Mouse (Mus musculus) retina, postnatal 7 days (tissue): ENCODE results near the gene Acsm3.
"Not testable (repeated sequence)": the region's sequence is repeated elsewhere in the genome, so short reads cannot be mapped to it uniquely, and the experiment has no call there.

Experiments used
- DNase-seq: peaks from one replicate; pipeline ENCODE4 v3.0.0-alpha.2; 2012; ENCODE audit warnings: low read depth, low spot score

Acsm3 gene

DNA sequence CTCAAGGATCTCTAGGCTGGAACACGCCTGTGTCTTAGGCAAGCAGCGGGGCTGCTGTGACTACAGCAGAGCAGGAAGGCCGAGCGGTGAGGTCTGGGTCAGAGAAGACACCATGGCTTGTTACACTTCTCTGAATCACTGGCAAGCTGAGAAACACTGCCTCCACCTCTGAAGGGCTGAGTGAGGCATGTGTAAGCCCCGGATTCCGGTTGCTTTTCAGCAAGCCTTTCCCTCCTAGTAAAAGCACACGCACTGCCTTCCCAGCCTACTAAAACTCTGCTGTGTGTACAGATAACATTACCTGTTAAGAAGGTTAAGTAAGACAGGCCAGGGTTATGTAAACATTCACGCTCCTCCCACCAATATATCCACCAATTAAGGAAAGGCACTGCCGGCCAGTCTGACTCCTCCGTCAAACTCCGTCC is at the start of gene Acsm3:
Gene Acsm3 (plus strand): TSS at position 397 of the 425 bp plus-strand sequence.
- no peak for DNase-seq

GRCm38 (mm10) chr7:119714111-119714510 is 46.6 kb upstream of the Acsm3 start:
- DNase-seq, result no peak

- peak; percentile 88 for DNase-seq
Observed at GRCm38 (mm10) chr7:119720253-119720946, 40.3 kb upstream of the Acsm3 start, which contains the start of gene Thumpd1. Thumpd1 (minus strand) TSS chr7:119720798.

- no peak for DNase-seq
Observed at GRCm38 (mm10) chr7:119720947-119721310, 39.8 kb upstream of the Acsm3 start.

- DNase-seq, result no peak
Observed at GRCm38 (mm10) chr7:119727621-119728020, 33.1 kb upstream of the Acsm3 start.

- DNase-seq, result not testable (repeated sequence)
Observed at GRCm38 (mm10) chr7:119731262-119731661, 29.5 kb upstream of the Acsm3 start.

DNA sequence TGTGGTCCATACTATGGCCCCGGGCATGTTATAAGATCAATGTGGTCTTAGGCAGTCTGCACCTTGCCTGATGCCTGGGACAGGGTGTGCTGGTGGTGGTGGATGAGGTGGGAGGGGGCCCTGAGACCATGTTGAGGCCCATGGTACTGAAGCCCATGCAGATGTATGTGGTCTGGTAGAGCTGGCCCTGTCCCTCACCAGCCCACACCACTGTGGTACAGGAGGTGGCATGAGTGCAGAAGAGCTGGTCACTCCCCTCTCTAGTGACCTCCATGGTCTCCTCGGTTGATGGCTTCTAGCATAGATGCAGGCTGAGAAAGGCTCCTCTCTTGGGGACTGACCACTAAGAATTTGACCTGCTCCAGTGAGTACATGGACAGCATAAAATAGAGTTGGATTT is 21.8 kb upstream of the Acsm3 start:
- no peak for DNase-seq

- DNase-seq, result not testable (repeated sequence)
Observed at GRCm38 (mm10) chr7:119739798-119740468, 20.8 kb upstream of the Acsm3 start.

DNA sequence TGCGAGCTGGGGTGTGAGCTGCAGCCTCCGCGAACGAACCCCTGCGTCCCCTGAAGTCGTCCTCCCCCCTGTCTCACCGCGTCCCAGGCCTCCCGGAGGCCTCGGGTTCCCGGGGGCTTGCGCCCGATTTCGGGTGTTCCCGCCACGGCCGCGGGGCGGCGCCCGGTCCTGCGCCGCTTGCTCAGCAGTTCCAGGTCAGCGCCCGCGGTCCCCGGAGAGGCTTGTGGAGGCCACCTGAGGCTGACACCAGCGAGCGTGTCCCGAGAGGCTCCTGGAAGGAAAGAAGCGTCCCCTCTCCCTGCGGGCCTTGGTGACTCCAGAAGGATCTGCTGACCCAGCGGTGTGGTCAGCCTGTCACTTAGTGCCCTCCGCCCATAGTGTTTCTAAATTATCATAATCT is 16.4 kb upstream of the Acsm3 start:
- DNase-seq, result peak; percentile 6

DNA sequence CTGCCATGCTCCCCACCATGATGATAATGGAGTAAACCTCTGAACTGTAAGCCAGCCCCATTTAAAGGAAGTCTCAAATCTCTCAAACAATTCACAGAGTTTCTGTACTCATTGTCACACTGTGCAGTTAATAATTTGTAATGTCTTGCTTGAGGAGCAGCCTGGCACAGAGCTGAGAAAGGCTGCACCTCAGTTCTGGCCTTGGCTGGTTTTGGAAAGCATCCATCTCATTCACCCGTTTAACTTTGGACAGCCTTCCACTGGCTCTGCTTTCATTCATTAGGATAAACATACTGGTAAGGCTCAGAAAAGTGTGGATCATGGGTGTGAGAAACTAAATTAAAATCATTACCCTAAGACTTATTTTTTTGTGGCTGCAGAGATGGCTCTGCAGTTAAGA is 14.9 kb upstream of the Acsm3 start:
- no peak for DNase-seq

- no peak for DNase-seq
Observed at GRCm38 (mm10) chr7:119748761-119749160, 12.0 kb upstream of the Acsm3 start.

DNA sequence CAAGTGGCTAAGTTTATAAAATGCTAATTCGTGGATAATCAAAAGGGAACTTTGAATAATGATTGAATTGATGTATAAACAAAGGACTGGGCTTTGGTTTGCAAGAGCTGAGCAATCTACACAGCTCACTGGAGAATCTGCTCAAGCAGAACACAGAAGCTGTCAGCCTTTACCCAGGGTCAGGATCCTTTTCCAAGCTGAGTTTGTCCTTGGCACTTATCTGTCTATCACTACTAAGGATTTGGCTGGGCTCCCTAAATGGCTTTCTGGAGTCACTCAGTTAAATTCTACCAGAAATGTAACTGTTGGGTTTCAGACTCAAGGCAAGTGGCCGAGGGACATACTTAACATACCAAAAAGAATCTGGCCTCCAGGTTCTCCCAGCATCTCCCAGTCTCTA is 10.8 kb upstream of the Acsm3 start:
- no peak for DNase-seq

DNA sequence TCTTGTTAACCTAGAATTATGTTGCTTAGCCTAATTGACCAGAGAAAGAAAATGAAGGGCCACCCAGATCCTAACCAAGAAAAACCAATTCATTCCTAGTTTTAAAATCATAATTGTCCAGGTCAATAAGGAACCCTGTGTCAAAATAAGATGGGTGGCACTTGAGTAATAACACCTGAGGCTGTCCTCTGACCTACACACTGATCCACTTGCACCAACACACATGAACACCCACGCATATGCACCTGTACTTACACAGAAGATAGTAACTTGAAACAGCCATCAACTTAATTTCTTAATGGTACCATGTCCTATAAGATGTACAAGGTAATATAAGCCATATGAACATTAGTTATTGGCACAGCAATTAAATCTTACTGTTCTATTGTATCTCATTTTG is 7.0 kb upstream of the Acsm3 start:
- DNase-seq, result no peak

- DNase-seq, result no peak
Observed at GRCm38 (mm10) chr7:119762166-119762697, 1.5 kb downstream of the Acsm3 start.

DNA sequence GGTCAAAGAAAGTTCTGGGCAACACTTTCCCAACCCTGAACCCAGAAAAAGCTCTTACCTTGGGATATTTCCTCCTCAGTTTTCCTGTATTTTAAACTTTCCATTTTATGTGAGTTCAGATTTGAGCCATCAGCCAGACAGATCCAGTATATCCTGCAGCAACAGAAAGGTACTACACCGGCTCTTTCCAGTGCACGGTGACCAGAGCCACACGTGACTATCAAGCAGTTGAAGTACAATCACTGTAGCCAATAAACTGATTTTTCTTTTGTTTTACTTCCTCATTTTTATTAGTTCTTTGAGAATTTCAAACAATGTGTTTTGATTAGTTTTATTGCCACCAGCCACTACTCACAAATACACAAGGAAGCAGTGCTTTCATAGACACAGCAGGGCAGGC is 3.7 kb downstream of the Acsm3 start:
- DNase-seq, result no peak

GRCm38 (mm10) chr7:119766996-119767395 is 6.3 kb downstream of the Acsm3 start:
- DNase-seq, result no peak

DNA sequence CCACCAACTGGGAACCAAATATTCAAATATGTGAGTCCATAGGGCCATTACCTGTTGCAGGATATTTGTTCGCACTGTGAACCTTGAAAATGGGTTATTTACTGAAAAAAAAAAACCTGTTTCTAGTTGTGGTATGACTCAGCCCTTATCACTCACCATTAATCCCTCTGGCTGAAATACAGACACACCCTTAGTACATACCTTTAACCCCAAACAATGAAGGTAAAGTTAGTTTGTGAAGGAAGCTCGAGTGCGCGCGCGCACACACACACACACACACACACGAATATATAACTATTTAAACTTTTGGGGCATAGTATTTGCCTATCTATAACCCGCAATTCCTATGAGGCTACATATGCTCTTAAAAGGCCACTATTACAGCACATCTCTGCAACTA is 9.2 kb downstream of the Acsm3 start:
- no peak for DNase-seq

GRCm38 (mm10) chr7:119783453-119783852 is 22.7 kb downstream of the Acsm3 start:
- DNase-seq, result no peak

DNA sequence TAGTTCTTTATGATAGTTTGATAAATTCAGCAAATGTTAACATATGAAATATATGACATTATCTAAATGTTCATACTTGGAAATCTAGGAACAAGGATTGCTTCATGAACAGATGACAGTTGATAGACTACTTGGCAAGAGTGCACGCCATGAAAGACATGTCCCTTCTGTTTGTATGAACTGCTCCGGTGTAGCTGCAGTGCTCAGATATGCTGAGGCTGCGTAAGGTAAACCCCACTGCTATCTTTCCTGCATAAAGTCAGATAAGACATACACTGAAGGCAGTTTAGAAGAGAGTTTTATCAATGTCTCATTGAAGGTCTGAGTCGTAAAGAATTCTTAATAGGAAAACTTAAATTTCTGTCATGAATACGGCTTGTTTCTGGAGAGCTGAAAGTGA is 24.2 kb downstream of the Acsm3 start:
- no peak for DNase-seq

DNA sequence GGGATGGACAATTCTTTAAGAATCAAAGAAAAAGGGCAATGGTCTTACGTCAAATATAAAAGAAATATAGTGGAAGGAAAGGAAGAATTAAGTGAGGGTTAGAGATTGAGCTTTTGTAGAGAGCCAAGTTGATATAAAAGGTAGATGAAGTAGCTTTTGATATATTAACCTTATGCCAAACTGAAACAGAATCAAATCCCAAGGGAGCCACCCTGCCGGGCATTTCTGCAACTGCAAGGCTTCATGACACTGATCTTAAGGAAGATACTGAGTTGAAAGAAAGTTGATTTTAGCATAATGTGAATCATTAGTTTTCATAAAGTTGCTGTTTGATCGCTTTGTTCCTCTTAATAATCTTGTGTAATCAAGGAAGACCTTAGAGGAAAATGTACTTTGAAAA is 28.3 kb downstream of the Acsm3 start:
- DNase-seq, result no peak

DNA sequence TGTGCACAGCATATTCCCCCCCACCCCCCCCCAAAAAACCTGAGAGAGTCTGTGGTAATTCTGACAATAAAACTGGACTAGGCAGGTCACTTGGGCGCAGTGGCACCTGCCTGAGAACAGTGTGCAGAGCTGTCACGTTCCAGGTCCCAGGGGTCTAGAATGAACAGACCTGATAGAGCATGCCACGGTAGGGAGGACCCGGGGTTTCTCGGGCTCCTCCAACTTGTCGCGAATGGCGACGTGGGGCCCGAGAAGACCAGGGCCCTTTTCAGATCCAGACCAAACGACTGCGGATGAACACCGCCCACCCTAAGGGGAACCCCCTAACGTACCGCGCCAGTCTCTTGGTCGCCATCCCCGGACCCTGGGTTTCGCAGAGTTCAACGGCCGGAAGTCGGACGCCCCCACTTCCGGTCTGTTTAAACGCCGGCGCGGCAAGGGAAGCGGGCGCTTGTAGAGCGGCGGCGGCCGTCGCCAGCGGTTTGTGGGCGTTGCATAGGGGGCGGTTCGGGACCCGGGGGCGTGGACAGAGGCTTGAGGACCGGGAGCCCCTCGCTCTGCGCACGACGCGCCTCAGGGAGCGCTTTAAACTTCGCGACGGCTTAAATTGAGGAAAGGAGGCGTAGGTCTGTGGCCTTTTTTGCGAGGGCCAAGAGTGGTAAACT is 33.0 kb downstream of the Acsm3 start, which contains the start of the genes Rexo5 and Eri2:
Gene Rexo5 (plus strand): TSS at position 421 of the 665 bp plus-strand sequence.
Gene Eri2 (minus strand): TSS at position 473 of the 665 bp plus-strand sequence.
- peak; percentile 74 for DNase-seq

DNA sequence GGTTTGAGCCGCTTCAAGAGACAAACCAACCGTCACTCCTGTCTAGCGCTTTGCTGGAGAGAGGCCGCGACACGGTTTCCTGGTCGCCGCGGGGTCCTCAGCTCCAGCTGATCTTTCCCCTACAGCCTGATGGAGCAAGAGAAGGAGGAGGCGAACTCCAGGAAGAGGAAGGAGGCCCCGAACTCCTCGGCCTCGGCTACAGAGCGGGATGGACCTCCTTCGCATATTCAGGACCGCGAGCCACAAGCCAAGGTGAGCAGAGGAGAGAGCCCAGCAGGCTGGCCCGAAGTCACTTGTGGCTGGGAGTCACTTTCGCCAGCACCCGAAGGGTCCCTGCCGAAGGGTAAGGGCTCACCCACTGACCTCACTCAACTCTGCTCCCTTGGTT is 33.5 kb downstream of the Acsm3 start:
- no peak for DNase-seq
